ENCODE assay signal across 9 mouse cellular contexts in genomic region chr5:125675623-125676022, GRCm38 (mm10).
A peak's percentile ranks its signal among the peaks of the same experiment; 100 is the strongest.
DNase-seq lines count a peak whose midpoint lies in the region; ATAC-seq lines count a peak whose summit lies in the region.
"Had no signal": no experiment of that assay in that cellular context is flagged by ENCODE, and none has a peak within 500 bp of the region (broad histone marks: within the 10 kb centered on the region; RNA-seq: fewer than 3 reads in every experiment).

No protein-coding gene starts in this region.

- H3K9me3 ChIP-seq in intestine, embryonic 16.5 days (ENCODE audit: control insufficient read depth, low read length) = no peaks in the 10 kb centered on the region

- intact Hi-C loops in left cerebral cortex, postnatal 10 days (cut with DNase I) = no loop called here

- H3K4me1 ChIP-seq in intestine, embryonic 16.5 days (ENCODE audit: control insufficient read depth, insufficient read depth, low read length) = no peaks in the 10 kb centered on the region

- no peak overlapping the region for H3K4me2 ChIP-seq in intestine, embryonic 16.5 days (ENCODE audit: low read depth, low read length)

- no peak overlapping the region for H3K4me3 ChIP-seq in intestine, embryonic 16.5 days (ENCODE audit: low read length)

- ATAC-seq in intestine, embryonic 16.5 days = no peak
- no peak for ATAC-seq in erythroblast, adult 5-6 weeks (replicated peaks; ENCODE audit: low FRiP score, poor library complexity, severe bottlenecking)
- ATAC-seq: inflammation-experienced regulatory T-cells, adult 6 months had no signal

- H3K27ac ChIP-seq in intestine, embryonic 16.5 days (ENCODE audit: low read length) = no peak overlapping the region

- H3K9ac ChIP-seq in intestine, embryonic 16.5 days (ENCODE audit: low read depth, low read length) = no peak overlapping the region

- DNase-seq in embryo, embryonic 10 days (ENCODE audit: low spot score) = peak; percentile 42
- DNase-seq in frontal cortex, postnatal 25 days (ENCODE audit: low spot score in 2 of 2) = peak; percentile 27 to 31
- DNase-seq in left cerebral cortex, postnatal 10 days (ENCODE audit: extremely low spot score in 1 of 2, low spot score in 2 of 2) = peak; percentile 74 to 80
- peak; percentile 87 to 93 for DNase-seq in right cerebral cortex, postnatal 10 days (ENCODE audit: low spot score in 2 of 2)
- no peak for DNase-seq in spleen, postnatal 10 days (ENCODE audit: low spot score in 2 of 2)
- no peak for DNase-seq in testis, postnatal 10 days (ENCODE audit: low spot score)

- no peaks in the 10 kb centered on the region for H3K36me3 ChIP-seq in intestine, embryonic 16.5 days (ENCODE audit: control insufficient read depth, insufficient read depth, low read length)

- 39% methylated on average over 13 of the region's 13 CpGs for WGBS in intestine, embryonic 16.5 days

- H3K27me3 ChIP-seq in intestine, embryonic 16.5 days (replicated peaks; ENCODE audit: control insufficient read depth, insufficient read depth, low read length) = no peaks in the 10 kb centered on the region

Comparison
In these comparisons a context has a peak if more than half of its experiments do, and no peak if none do; other contexts are left out.
1. DNase-seq: peak in embryo, embryonic 10 days (single experiment), frontal cortex, postnatal 25 days (2 of 2), left cerebral cortex, postnatal 10 days (2 of 2) and right cerebral cortex, postnatal 10 days (2 of 2); none in spleen, postnatal 10 days (0 of 2) and testis, postnatal 10 days (single experiment).